Mouse (Mus musculus): ENCODE data around the gene Astl.

DNA sequence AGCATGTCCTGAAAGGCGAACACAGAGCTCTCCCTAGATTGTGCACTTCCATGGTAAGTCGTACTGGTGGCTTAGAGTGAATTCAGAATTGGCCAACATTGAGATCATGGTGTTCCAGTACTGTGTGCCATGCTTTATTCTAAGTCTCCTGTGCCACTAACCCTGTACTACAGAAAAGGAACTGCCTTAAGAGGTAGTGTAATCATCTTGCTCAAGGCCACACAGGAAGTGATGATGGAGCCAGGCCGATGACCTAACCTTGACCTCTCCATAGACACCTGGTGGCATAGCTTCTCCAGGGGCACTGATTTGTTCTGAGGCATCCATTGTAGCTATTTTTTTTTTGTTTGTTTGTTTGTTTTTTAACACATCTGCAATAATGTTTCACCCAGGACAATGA, 36.6 kb upstream of the Astl start:
- TF ChIP-seq POLR2A (IDR thresholded peaks at IDR 0.05; ENCODE audit: insufficient read depth, low read depth, low read length) (no peak), CTCF (IDR thresholded peaks at IDR 0.05) (no peak), EP300 (IDR thresholded peaks at IDR 0.05; ENCODE audit: insufficient read depth, low read depth, low read length) (no peak)

Measured in heart, adult 2 months (tissue).